19 mouse cellular contexts compared by ENCODE assay signal in genomic region chr1:96732366-96732765, GRCm38 (mm10).
DNase-seq lines count a peak whose midpoint lies in the region; ATAC-seq and TF ChIP-seq lines count a peak whose summit lies in the region.
"Had no signal": no experiment of that assay in that cellular context is flagged by ENCODE, and none has a peak within 500 bp of the region (broad histone marks: within the 10 kb centered on the region; RNA-seq: fewer than 3 reads in every experiment).

No protein-coding gene starts in this region.

- no peak overlapping the region for H3K4me3 ChIP-seq in forebrain, embryonic 14.5 days (ENCODE audit: low read depth, low read length)
- H3K4me3 ChIP-seq in forebrain, embryonic 15.5 days: no peak overlapping the region
- H3K4me3 ChIP-seq in lung, embryonic 16.5 days (ENCODE audit: low read length): no peak overlapping the region
- H3K4me3 ChIP-seq in lung, adult 2 months (replicated peaks; ENCODE audit: extremely low read depth, low read depth, low read length): no peak overlapping the region
- H3K4me3 ChIP-seq: heart, adult 2 months; heart, embryonic 12.5 days; hindbrain, embryonic 10.5 days had no signal

- no peak for TF ChIP-seq CTCF in lung, adult 2 months (IDR thresholded peaks at IDR 0.05; ENCODE audit: insufficient read depth, low read length)
- TF ChIP-seq CTCF in brain, embryonic 14.5 days (IDR thresholded peaks at IDR 0.05; ENCODE audit: borderline replicate concordance, extremely low read depth, insufficient read depth, insufficient read length): no peak

- H3K4me1 ChIP-seq in forebrain, embryonic 14.5 days (ENCODE audit: control insufficient read depth, insufficient read depth, low read length): no peaks in the 10 kb centered on the region
- H3K4me1 ChIP-seq in forebrain, embryonic 15.5 days: no peaks in the 10 kb centered on the region
- no peaks in the 10 kb centered on the region for H3K4me1 ChIP-seq in lung, embryonic 16.5 days (replicated peaks; ENCODE audit: control insufficient read depth, insufficient read depth, low read length)
- no peaks in the 10 kb centered on the region for H3K4me1 ChIP-seq in lung, adult 2 months (ENCODE audit: control insufficient read depth, insufficient read depth, low read length)
- H3K4me1 ChIP-seq: heart, embryonic 12.5 days; hindbrain, embryonic 10.5 days had no signal

- no peaks in the 10 kb centered on the region for H3K36me3 ChIP-seq in forebrain, embryonic 14.5 days (ENCODE audit: control insufficient read depth, insufficient read depth, low read length)
- H3K36me3 ChIP-seq in forebrain, embryonic 15.5 days: no peaks in the 10 kb centered on the region
- H3K36me3 ChIP-seq in lung, embryonic 16.5 days (ENCODE audit: control insufficient read depth, insufficient read depth, low read length): no peaks in the 10 kb centered on the region
- H3K36me3 ChIP-seq: heart, embryonic 12.5 days; hindbrain, embryonic 10.5 days had no signal

- 77% methylated on average over 1 of the region's 1 CpGs for WGBS in forebrain, embryonic 14.5 days
- WGBS in forebrain, embryonic 15.5 days: 86% methylated on average over 1 of the region's 1 CpGs
- 38% methylated on average over 1 of the region's 1 CpGs for WGBS in lung, embryonic 16.5 days
- WGBS in lung, adult 2 months: 56% methylated on average over 1 of the region's 1 CpGs

- DNase-seq in forebrain, embryonic 14.5 days (ENCODE audit: low spot score): peak; percentile 3
- DNase-seq in lung, adult 2 months: no peak
- DNase-seq in right cerebral cortex, postnatal 10 days (ENCODE audit: low spot score in 2 of 2): peak; percentile 24 to 35
- DNase-seq in right cerebral cortex, postnatal 25 days: no peak
- DNase-seq in brain, embryonic 14.5 days (ENCODE audit: low read depth): peak; percentile 21
- DNase-seq in adrenal gland, postnatal 10 days: no peak
- DNase-seq: adrenal gland, adult 2 months; adrenal gland, postnatal 36 days; cerebellum, adult 11-12 months; cerebellum, adult 9-11 months; forebrain, postnatal 0 days; gastrocnemius, postnatal 14 days; heart, adult 2 months had no signal

- H3K9ac ChIP-seq in forebrain, embryonic 14.5 days (ENCODE audit: low read length): no peak overlapping the region
- no peak overlapping the region for H3K9ac ChIP-seq in forebrain, embryonic 15.5 days (replicated peaks)
- no peak overlapping the region for H3K9ac ChIP-seq in lung, embryonic 16.5 days (ENCODE audit: low read length)
- H3K9ac ChIP-seq: forebrain, postnatal 0 days; heart, embryonic 12.5 days; hindbrain, embryonic 14.5 days had no signal

- H3K27me3 ChIP-seq in forebrain, embryonic 14.5 days (replicated peaks; ENCODE audit: control insufficient read depth, insufficient read depth, low read length): no peaks in the 10 kb centered on the region
- no peaks in the 10 kb centered on the region for H3K27me3 ChIP-seq in forebrain, embryonic 15.5 days
- H3K27me3 ChIP-seq in lung, embryonic 16.5 days (ENCODE audit: control insufficient read depth, insufficient read depth, low read depth, low read length): no peaks in the 10 kb centered on the region
- H3K27me3 ChIP-seq: CH12.LX; heart, embryonic 12.5 days had no signal

- H3K27ac ChIP-seq in forebrain, embryonic 14.5 days (ENCODE audit: low read depth, low read length): no peak overlapping the region
- H3K27ac ChIP-seq in forebrain, embryonic 15.5 days (replicated peaks): no peak overlapping the region
- no peak overlapping the region for H3K27ac ChIP-seq in lung, embryonic 16.5 days (ENCODE audit: low read length)
- H3K27ac ChIP-seq: heart, adult 2 months; hindbrain, embryonic 10.5 days; hindbrain, embryonic 14.5 days had no signal

- no peak for TF ChIP-seq POLR2A in lung, adult 2 months (IDR thresholded peaks at IDR 0.05; ENCODE audit: borderline replicate concordance, extremely low read depth, low read depth, low read length)
- no peak for TF ChIP-seq POLR2A in brain, embryonic 14.5 days (IDR thresholded peaks at IDR 0.05; ENCODE audit: borderline replicate concordance, extremely low read depth, insufficient read depth, insufficient read length, poor library complexity, severe bottlenecking)

- no peaks in the 10 kb centered on the region for H3K9me3 ChIP-seq in forebrain, embryonic 14.5 days (replicated peaks; ENCODE audit: control insufficient read depth, low read length)
- H3K9me3 ChIP-seq in forebrain, embryonic 15.5 days: no peaks in the 10 kb centered on the region
- H3K9me3 ChIP-seq in lung, embryonic 16.5 days (ENCODE audit: control insufficient read depth, low read length): no peaks in the 10 kb centered on the region
- H3K9me3 ChIP-seq: heart, embryonic 12.5 days; hindbrain, embryonic 10.5 days had no signal

- no peak overlapping the region for H3K4me2 ChIP-seq in forebrain, embryonic 14.5 days (ENCODE audit: low read length)
- H3K4me2 ChIP-seq in forebrain, embryonic 15.5 days (replicated peaks): no peak overlapping the region
- H3K4me2 ChIP-seq in lung, embryonic 16.5 days (ENCODE audit: low read depth, low read length): no peak overlapping the region
- H3K4me2 ChIP-seq: heart, embryonic 12.5 days; hindbrain, embryonic 14.5 days had no signal

- no peak for ATAC-seq in forebrain, embryonic 14.5 days
- ATAC-seq in forebrain, embryonic 15.5 days (replicated peaks): no peak
- ATAC-seq in lung, embryonic 16.5 days (ENCODE audit: low read depth): peak; percentile 86
- ATAC-seq: forebrain, postnatal 0 days had no signal

Comparison
In these comparisons a context has a peak if more than half of its experiments do, and no peak if none do; other contexts are left out.
1. DNase-seq: peak in forebrain, embryonic 14.5 days (single experiment), right cerebral cortex, postnatal 10 days (2 of 2) and brain, embryonic 14.5 days (single experiment); none in lung, adult 2 months (single experiment), right cerebral cortex, postnatal 25 days (single experiment) and adrenal gland, postnatal 10 days (single experiment).